Mouse (Mus musculus): ENCODE results near the gene Dpf3.

DNA sequence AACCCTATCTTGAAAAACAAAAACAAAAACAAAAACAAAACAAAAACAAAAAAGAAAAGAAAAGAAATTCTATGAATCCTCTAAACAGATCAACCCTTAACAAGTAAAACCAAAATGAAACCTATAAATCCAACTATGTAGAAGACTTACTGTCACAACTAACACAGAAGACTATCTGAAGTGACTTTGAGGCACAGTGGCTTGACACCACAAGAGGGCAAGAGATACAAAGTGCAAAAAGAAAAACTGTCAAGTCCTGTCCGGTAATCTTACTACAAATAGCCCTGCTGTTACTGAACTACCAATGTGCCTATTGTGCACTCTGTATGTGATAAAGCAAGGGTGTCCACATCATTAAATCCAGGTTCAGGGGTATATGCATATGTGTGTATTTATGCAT is 120.0 kb downstream of the Dpf3 start:
- TF ChIP-seq REST (IDR thresholded peaks at IDR 0.05; ENCODE audit: insufficient read depth, insufficient read length), result no peak
- no peak for TF ChIP-seq CEBPB (IDR thresholded peaks at IDR 0.05; ENCODE audit: insufficient read depth, poor library complexity, severe bottlenecking)
- TF ChIP-seq TCF12 (IDR thresholded peaks at IDR 0.05; ENCODE audit: insufficient read depth, poor library complexity, severe bottlenecking), result no peak
- TF ChIP-seq MYOD1 (IDR thresholded peaks at IDR 0.05; ENCODE audit: control insufficient read depth in 1 of 3, insufficient read length in 2 of 3, low read depth in 2 of 3), result no peak
- TF ChIP-seq USF1 (IDR thresholded peaks at IDR 0.05; ENCODE audit: low read depth), result no peak
- no peak for TF ChIP-seq POLR2AphosphoS2 (IDR thresholded peaks at IDR 0.05; ENCODE audit: insufficient read length, low read depth)
- no peak for TF ChIP-seq MYOG (IDR thresholded peaks at IDR 0.05; ENCODE audit: control insufficient read depth in 1 of 3, insufficient read depth in 1 of 3, insufficient read length in 2 of 3, low read depth in 2 of 3)
- TF ChIP-seq POLR2A (IDR thresholded peaks at IDR 0.05; ENCODE audit: insufficient read length, low read depth), result no peak
- no peak for TF ChIP-seq E2F4 (IDR thresholded peaks at IDR 0.05; ENCODE audit: insufficient read depth)
- no peak for TF ChIP-seq MAX (IDR thresholded peaks at IDR 0.05; ENCODE audit: low read depth)
